ENCODE assay signal across 32 mouse cellular contexts in the genomic region with DNA sequence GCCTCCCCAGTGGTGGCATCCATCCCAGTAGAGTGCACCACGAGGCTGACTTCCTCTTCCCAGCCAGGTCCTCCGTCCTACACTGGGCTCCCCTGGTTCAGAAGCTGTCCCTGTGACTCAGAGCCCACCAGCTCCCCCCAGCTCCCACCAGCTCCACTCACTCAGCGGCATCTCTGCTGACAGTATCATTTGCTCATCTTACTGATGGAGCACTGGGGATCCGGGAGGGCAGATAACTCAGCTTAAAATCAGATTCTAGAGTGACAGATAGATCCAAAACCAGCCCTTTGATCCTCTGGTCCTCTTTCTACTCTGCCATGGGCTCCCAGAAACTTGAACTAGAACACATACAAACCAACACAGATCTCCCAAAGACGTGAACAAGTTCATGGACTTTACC. TPM values are rescaled to one million over a fixed set of nuclear protein-coding genes. Genes with fewer than 3 reads are reported as not detected.
DNase-seq lines count a peak whose midpoint lies in the region; ATAC-seq lines count a peak whose summit lies in the region.
"Had no signal": no experiment of that assay in that cellular context is flagged by ENCODE, and none has a peak within 500 bp of the region (broad histone marks: within the 10 kb centered on the region; RNA-seq: fewer than 3 reads in every experiment).

No protein-coding gene starts in this region.

- ATAC-seq in granulocyte monocyte progenitor cell, adult 5-6 weeks (replicated peaks; ENCODE audit: poor library complexity, severe bottlenecking), result peak; percentile 61
- ATAC-seq in megakaryocyte progenitor cell, adult 5-6 weeks (replicated peaks; ENCODE audit: poor library complexity), result peak; percentile 39; the same call in 1 of the 2 replicates
- no peak for ATAC-seq in hindbrain, embryonic 11.5 days (ENCODE audit: low FRiP score)
- ATAC-seq: midbrain, embryonic 16.5 days had no signal

- no peak overlapping the region for H3K4me2 ChIP-seq in hindbrain, embryonic 11.5 days (replicated peaks; ENCODE audit: low read depth, low read length)
- H3K4me2 ChIP-seq: embryonic facial prominence, embryonic 15.5 days; forebrain, embryonic 12.5 days; heart, embryonic 15.5 days; hindbrain, embryonic 13.5 days; liver, embryonic 11.5 days; lung, embryonic 15.5 days had no signal

- no peaks in the 10 kb centered on the region for H3K27me3 ChIP-seq in hindbrain, embryonic 11.5 days (ENCODE audit: control insufficient read depth, insufficient read depth, low read length)
- H3K27me3 ChIP-seq: CH12.LX; embryonic facial prominence, embryonic 15.5 days; forebrain, embryonic 12.5 days; hindbrain, embryonic 13.5 days; lung, embryonic 15.5 days had no signal

- no peaks in the 10 kb centered on the region for H3K4me1 ChIP-seq in hindbrain, embryonic 11.5 days (replicated peaks; ENCODE audit: control insufficient read depth, insufficient read depth, low read length)
- H3K4me1 ChIP-seq: embryonic facial prominence, embryonic 15.5 days; forebrain, embryonic 12.5 days; heart, embryonic 10.5 days; heart, embryonic 15.5 days; hindbrain, embryonic 13.5 days; megakaryocyte, embryonic 14.5 days had no signal

- H3K4me3 ChIP-seq in hindbrain, embryonic 11.5 days (ENCODE audit: low read depth, low read length), result no peak overlapping the region
- H3K4me3 ChIP-seq: embryonic facial prominence, embryonic 15.5 days; forebrain, embryonic 12.5 days; heart, embryonic 10.5 days; heart, embryonic 15.5 days; hindbrain, embryonic 13.5 days; lung, embryonic 15.5 days; megakaryocyte, embryonic 14.5 days had no signal

- H3K9ac ChIP-seq in hindbrain, embryonic 11.5 days (ENCODE audit: low read depth, low read length), result no peak overlapping the region
- H3K9ac ChIP-seq: embryonic facial prominence, embryonic 15.5 days; forebrain, embryonic 12.5 days; heart, embryonic 15.5 days; hindbrain, embryonic 13.5 days; lung, embryonic 15.5 days had no signal

- H3K27ac ChIP-seq in hindbrain, embryonic 11.5 days (ENCODE audit: low read depth, low read length), result no peak overlapping the region
- H3K27ac ChIP-seq: embryonic facial prominence, embryonic 15.5 days; forebrain, embryonic 12.5 days; heart, embryonic 10.5 days; heart, embryonic 15.5 days; hindbrain, embryonic 13.5 days; lung, embryonic 15.5 days had no signal

- 62% methylated on average over 5 of the region's 5 CpGs for WGBS in hindbrain, embryonic 11.5 days

- H3K36me3 ChIP-seq in hindbrain, embryonic 11.5 days (ENCODE audit: control insufficient read depth, insufficient read depth, low read length), result no peaks in the 10 kb centered on the region
- H3K36me3 ChIP-seq: embryonic facial prominence, embryonic 15.5 days; forebrain, embryonic 12.5 days; heart, embryonic 10.5 days; heart, embryonic 15.5 days; hindbrain, embryonic 13.5 days; lung, embryonic 15.5 days had no signal

- peak; percentile 79 for DNase-seq in heart, adult 11 months
- DNase-seq in heart, postnatal 25 days (ENCODE audit: low spot score), result no peak
- DNase-seq in kidney, postnatal 36 days, result peak; percentile 4 to 5
- DNase-seq in kidney, adult 11 months, result no peak
- no peak for DNase-seq in hindbrain, embryonic 11.5 days (ENCODE audit: low spot score)
- no peak for DNase-seq in adrenal gland, postnatal 14 days
- DNase-seq: adrenal gland, adult 8-10 months; cerebellum, adult 11 months; cerebellum, adult 9-10 months; cerebellum, postnatal 36 days; embryo, embryonic 11 days; gastrocnemius, postnatal 10 days; heart, postnatal 36 days; kidney, adult 2 months; kidney, postnatal 4 days; lung, postnatal 36 days; right cerebral cortex, adult 18-20 months; right cerebral cortex, postnatal 4 days; thymus, adult 2 months; thymus, postnatal 36 days had no signal

- H3K9me3 ChIP-seq in hindbrain, embryonic 11.5 days (ENCODE audit: control insufficient read depth, low read length), result no peaks in the 10 kb centered on the region
- H3K9me3 ChIP-seq: embryonic facial prominence, embryonic 15.5 days; forebrain, embryonic 12.5 days; heart, embryonic 10.5 days; heart, embryonic 15.5 days; hindbrain, embryonic 13.5 days; lung, embryonic 15.5 days; megakaryocyte, embryonic 14.5 days had no signal

- intact Hi-C loops in heart, postnatal 25 days (cut with DNase I), result no loop called here

RNA-seq across cellular contexts. Expression of gene Eif2s2, which starts 57.9 kb away (rescaled TPM):
- 10 to 100 TPM; 51.8 to 55.4 TPM for total RNA-seq in heart, postnatal 25 days (2021)
- 145 and 157 TPM in 2 replicates for total RNA-seq in granulocyte monocyte progenitor cell, adult 5-6 weeks (2014; fragmentation: Nextera tagmentation)
- 212 and 223 TPM in 2 replicates for total RNA-seq in granulocyte monocyte progenitor cell, adult 5-6 weeks (2017)
- 221 and 224 TPM in 2 replicates for total RNA-seq in megakaryocyte progenitor cell, adult 5-6 weeks (2015)
- 199 and 212 TPM in 2 replicates for total RNA-seq in megakaryocyte progenitor cell, adult 5-6 weeks (2017)
- polyA plus RNA-seq in hindbrain, embryonic 11.5 days (2014; fragmentation: Nextera tagmentation; extraction: Ambion mirVana), result 126 and 127 TPM in 2 replicates
- 138 and 155 TPM in 2 replicates for total RNA-seq in adrenal gland, postnatal 14 days (2021)

Comparison
In these comparisons a context has a peak if more than half of its experiments do, and no peak if none do; other contexts are left out.
1. DNase-seq: peak in heart, adult 11 months (single experiment) and kidney, postnatal 36 days (2 of 2); none in heart, postnatal 25 days (single experiment), kidney, adult 11 months (single experiment), hindbrain, embryonic 11.5 days (single experiment) and adrenal gland, postnatal 14 days (single experiment).